Mouse (Mus musculus) cerebral cortex, adult 2 months (tissue): ENCODE data around the gene Tenm4.

ENCODE experiments used
- WGBS: fragments of 180-500 bp; shearing (Covaris S2); methylation state at CpG from one replicate; pipeline ENCODE4 v1.1.7; 2018; 5-methylcytosine and 5-hydroxymethylcytosine counted together

The Tenm4 gene

GRCm38 (mm10) chr7:96864894-96865722, 694.1 kb downstream of the Tenm4 start:
- WGBS, result 60% methylated on average over 7 of the region's 7 CpGs

DNA sequence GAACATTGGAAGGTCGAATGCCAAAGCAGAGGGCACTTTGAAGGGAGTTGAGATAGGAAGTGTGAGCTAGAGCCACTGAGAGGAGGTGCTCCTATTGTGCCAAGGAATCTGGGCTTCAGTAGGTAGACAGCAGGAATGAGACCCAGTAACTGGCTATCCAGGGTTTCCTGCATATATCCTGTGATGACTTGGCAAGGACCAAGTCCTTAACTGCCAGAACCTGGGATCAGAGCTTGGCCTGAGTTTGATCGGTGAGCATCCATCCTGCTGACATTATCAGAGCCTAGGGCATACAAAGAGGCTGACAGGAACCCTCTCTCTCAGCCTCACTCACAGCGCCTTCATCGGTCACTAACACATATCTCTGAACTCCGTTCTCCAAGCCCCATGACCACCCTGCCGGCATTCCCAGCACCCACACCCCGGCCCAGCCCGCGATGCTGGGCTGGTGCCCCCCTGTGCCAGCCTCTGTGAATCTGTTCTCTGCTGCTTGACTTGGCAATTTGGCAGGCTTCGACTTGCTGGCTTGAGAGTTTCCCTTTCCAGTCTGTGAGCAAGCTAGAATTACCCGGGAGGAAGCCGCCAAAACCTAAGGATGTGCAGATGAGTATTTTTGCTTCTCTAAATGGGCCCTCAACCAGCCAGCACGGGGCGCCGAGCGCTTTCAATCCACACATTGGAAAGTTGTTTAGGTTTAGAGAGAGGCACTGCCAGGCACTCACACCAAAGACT, 698.2 kb downstream of the Tenm4 start:
- 42% methylated on average over 16 of the region's 16 CpGs for WGBS

GRCm38 (mm10) chr7:96870473-96870872, 699.4 kb downstream of the Tenm4 start:
- 80% methylated on average over 8 of the region's 8 CpGs for WGBS

- WGBS, result 79% methylated on average over 4 of the region's 4 CpGs
Observed at GRCm38 (mm10) chr7:96871031-96871430, 700.0 kb downstream of the Tenm4 start.

- 85% methylated on average over 7 of the region's 7 CpGs for WGBS
Observed at GRCm38 (mm10) chr7:96878511-96879276, 707.6 kb downstream of the Tenm4 start.

- WGBS, result 81% methylated on average over 6 of the region's 6 CpGs
Observed at GRCm38 (mm10) chr7:96879593-96879992, 708.5 kb downstream of the Tenm4 start.

DNA sequence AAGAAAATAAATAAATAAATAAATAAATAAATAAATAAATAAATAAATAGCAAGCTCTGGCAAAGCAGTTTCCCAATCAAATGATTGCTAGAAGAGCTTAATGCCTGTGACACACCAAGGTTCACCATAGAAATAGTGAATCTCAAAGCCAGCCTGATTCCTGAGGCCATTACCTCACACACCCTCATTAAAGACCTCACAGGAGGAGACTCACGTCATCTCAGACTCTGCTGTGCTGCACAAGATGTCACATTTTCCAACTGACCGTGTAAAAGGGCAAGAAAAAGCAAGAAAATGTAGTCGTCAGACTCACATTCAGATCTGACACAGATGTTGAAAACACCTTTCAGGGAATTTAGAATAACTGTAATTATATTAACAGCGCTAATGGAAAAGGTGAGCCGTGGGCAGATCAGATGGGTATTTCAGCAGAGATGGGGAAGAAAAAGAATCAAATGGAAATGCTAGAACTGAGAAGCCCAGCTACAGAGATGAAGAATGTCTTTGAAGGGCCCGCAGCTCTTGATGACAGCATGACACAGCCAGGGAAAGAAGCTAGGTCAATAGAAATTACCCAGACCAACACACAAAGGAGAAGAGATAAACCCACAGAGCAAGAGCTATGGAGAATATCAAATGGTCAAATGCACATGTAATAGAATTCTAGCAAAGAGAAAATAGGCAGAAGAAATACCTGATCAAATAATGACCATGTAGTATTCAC, 709.3 kb downstream of the Tenm4 start:
- WGBS, result 92% methylated on average over 6 of the region's 6 CpGs

DNA sequence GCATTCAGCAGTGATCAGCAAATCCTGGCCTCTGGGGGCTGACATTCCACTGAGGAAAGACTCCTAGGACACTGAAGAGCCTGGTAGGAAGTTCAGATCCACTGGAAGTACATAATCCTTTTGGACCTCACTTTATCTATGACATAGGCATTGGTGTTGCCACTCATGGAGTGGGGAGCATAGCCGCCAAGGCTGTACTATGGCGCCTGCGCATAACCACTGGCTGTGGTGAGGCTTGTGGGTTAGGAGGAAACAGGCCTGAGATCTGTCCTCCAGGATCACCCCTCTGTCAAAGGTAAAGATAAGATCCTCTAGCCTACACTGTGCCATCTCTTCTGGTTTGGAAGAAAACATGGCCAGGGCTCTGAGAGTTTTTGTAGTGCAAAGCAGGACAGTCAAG, 712.3 kb downstream of the Tenm4 start:
- WGBS, result 97% methylated on average over 3 of the region's 3 CpGs

GRCm38 (mm10) chr7:96887088-96887654, 716.1 kb downstream of the Tenm4 start:
- 59% methylated on average over 18 of the region's 18 CpGs for WGBS

GRCm38 (mm10) chr7:96889061-96890034, 718.3 kb downstream of the Tenm4 start:
- WGBS, result 94% methylated on average over 18 of the region's 18 CpGs

- 66% methylated on average over 7 of the region's 7 CpGs for WGBS
Observed at GRCm38 (mm10) chr7:96890035-96890621, 719.1 kb downstream of the Tenm4 start.

GRCm38 (mm10) chr7:96890987-96891386, 719.9 kb downstream of the Tenm4 start:
- 80% methylated on average over 10 of the region's 10 CpGs for WGBS

- WGBS, result 41% methylated on average over 10 of the region's 10 CpGs
Observed at GRCm38 (mm10) chr7:96899036-96899569, 728.1 kb downstream of the Tenm4 start.

DNA sequence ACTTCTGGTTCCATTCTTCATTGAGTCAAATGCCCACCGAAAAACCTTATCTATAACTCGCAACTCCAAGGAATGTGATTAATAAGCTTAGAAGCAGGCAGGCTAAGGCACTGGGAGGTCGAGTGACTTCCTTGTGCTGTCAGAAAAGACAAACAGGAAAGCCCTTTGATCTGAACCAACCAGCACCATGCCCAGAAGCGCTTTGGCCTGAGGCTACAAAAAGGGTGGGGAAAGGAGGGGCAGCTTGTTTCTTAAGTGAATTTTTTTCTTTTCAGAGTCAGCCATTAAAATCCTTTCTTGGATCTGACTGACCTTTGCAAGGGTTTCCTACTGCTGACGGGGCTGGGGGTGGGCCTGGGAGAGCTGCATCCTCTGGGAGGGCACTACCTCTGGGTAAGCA, 731.1 kb downstream of the Tenm4 start:
- 77% methylated on average over 5 of the region's 5 CpGs for WGBS

DNA sequence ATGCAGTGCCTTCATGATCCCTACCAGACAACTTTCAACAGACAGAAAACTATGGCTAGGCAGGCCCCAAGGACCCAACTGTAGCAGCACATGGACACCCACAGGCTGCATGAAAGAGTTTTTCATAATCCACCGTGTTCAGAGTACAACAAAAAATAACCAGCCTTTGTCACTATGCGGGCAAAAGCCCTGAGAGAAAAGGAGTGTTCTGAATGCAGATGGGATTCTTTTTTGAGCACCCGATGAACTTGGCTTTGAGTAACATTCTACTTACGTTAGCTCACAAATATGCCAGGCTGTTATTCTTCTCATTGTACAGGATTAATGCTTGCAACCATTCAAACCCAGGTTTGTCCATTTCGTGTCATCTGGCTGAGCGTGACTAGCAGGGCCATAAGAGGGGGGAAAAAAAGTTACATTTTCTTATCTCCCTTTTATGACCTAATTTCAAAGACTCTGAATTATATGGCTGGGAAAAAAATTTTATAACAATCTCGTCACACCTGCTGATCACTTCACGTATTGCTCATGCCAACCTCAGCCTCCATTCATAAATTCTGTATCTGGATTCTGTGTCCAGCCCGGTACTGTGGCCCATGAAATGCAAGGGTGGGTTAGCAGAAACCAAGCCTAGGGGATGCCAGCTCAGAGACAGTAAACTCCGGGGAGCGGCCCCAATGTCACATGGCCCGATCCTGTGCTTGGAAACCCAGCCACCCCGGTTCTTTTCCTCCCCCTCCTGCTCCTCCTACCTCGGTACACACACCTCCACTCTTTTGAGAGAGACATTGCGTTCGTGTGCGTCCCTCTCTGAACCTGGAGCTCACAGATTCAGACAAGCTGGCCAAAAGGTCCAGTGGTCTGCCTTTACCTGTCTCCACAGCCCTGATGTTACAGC, 732.3 kb downstream of the Tenm4 start:
- WGBS, result 59% methylated on average over 17 of the region's 17 CpGs

DNA sequence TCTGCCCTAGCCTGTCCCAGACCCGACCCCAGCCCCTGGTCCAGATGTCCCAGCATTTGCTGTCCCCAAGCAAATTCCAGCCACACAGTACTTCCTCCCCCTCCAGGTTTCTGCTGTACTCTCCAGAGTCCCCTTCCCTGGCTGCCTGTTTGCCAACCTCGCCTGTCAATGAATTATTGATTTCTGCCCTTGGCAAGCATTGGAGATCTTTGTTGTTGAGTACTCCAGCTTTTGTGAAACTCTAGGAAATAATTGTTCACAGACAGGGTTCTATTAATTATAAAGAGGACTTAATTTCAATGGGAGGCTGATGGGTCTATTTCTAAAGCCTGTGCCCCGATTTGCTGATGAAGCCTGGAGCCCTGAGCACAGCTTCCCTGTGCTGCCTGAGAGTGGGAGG, 733.4 kb downstream of the Tenm4 start:
- 65% methylated on average over 3 of the region's 3 CpGs for WGBS

DNA sequence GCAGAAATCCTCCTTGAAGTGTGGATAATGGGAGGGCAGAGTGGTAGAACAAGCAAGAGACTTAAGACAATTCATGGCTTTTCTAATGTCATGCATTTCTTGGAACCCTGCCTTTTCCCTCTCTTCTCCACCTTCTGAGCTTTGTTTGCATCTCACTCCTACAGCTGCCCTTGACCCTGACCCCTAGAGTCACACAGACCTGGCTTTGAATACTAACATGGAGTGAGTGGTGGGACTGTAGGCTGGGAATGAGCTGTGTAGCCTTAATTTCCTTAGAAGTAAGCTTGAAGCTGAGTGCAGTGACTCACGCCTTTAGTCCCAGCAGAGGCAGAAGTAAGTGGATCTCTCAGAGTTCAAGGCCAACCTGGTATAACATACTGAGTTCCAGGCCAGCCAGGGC, 733.9 kb downstream of the Tenm4 start:
- WGBS, result 95% methylated on average over 1 of the region's 1 CpGs

GRCm38 (mm10) chr7:96905422-96905821, 734.4 kb downstream of the Tenm4 start:
- WGBS, result 88% methylated on average over 3 of the region's 3 CpGs
